Mouse (Mus musculus) liver, adult 2 months (tissue): Measurements from ENCODE around the gene Golt1a. TPM values are rescaled to one million over a fixed set of nuclear protein-coding genes. Genes with fewer than 3 reads are reported as not detected.

Experiments
- DNase-seq: peaks from one replicate; pipeline ENCODE4 v3.0.0-alpha.2; 2011; ENCODE audit warnings: low read depth, low spot score; ENCODE audit errors: extremely low read depth
- H3K27ac ChIP-seq: fragments of 200-500 bp; replicated peaks from 2 replicates; pipeline ENCODE4 v1.5.1; 2012; ENCODE audit warnings: low read depth, mild to moderate bottlenecking, control low read depth, inconsistent platforms, low read length; ENCODE audit not compliant: insufficient read depth
- H3K27me3 ChIP-seq: fragments of 200-500 bp; 2 replicates; pipeline ENCODE4 v1.6.1; 2012; ENCODE audit warnings: mild to moderate bottlenecking, moderate library complexity, low read length, inconsistent platforms; ENCODE audit not compliant: control insufficient read depth, insufficient read depth
- H3K36me3 ChIP-seq: fragments of 200-500 bp; 2 replicates; pipeline ENCODE4 v1.6.1; 2012; ENCODE audit warnings: low read length, inconsistent platforms; ENCODE audit not compliant: control insufficient read depth, insufficient read depth
- H3K4me1 ChIP-seq: fragments of 200-500 bp; 2 replicates; pipeline ENCODE4 v1.6.1; 2011; ENCODE audit warnings: low read length; ENCODE audit not compliant: control insufficient read depth, insufficient read depth
- H3K4me3 ChIP-seq: fragments of 200-500 bp; 2 replicates; pipeline ENCODE4 v1.5.1; 2011; ENCODE audit warnings: low read depth, mild to moderate bottlenecking, control low read depth, low read length, moderate library complexity; ENCODE audit not compliant: insufficient read depth
- H3K79me2 ChIP-seq: fragments of 200-500 bp; 2 replicates; pipeline ENCODE4 v1.6.1; 2012; ENCODE audit warnings: inconsistent platforms, mild to moderate bottlenecking, low read length, moderate library complexity; ENCODE audit not compliant: control insufficient read depth, insufficient read depth
- H3K9ac ChIP-seq: fragments of 200-500 bp; 2 replicates; pipeline ENCODE4 v1.6.1; 2012; ENCODE audit warnings: low read depth, mild to moderate bottlenecking, control low read depth, inconsistent platforms, low read length
- CTCF ChIP-seq: fragments of 200-500 bp; IDR thresholded peaks from 2 replicates; pipeline ENCODE4 v1.5.1; 2011; ENCODE audit warnings: low read depth, low read length, control low read depth
- POLR2A ChIP-seq: fragments of 200-500 bp; IDR thresholded peaks from 2 replicates; pipeline ENCODE4 v1.6.1; 2011; ENCODE audit warnings: low read length, control low read depth; ENCODE audit not compliant: insufficient read depth; ENCODE audit errors: extremely low read depth
- WGBS: fragments of 180-500 bp; shearing (Covaris S2); methylation state at CpG from one replicate; pipeline ENCODE4 v1.1.7; 2018; 5-methylcytosine and 5-hydroxymethylcytosine counted together
- polyA plus RNA-seq: library from polyadenylated mRNA; depleted of rRNA; stranded (reverse); fragments of >200 nt; gene quantifications from 2 replicates; pipeline ENCODE4 v1.2.3, GENCODE M21; 2012
- total RNA-seq: library from RNA; depleted of rRNA; stranded (reverse); fragments of >200 nt; gene quantifications from 2 replicates; pipeline ENCODE4 v1.2.3, GENCODE M21; 2014

Golt1a gene
- total and polyA plus RNA-seq, 2 experiments: 11.4 to 16.1 TPM

DNA sequence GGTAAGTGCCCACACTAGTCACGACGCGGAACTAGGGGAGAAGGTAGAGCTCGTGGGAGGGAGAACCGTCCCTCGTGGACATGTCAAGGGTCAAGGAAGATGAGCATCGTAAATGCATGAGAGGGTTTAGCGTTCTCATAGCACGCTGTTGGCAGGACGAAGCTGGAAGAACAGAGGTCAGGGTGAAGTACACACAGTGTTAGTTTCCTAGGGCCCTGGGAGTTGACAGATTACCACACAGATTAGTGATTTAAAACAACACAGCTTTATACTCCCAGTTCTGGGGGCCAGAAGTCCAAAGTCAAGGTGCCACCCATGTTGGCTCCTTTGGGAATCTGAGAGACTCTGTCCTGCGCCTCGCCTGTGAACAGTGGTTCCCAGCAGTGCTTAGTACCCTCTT is 21.7 kb upstream of the Golt1a start:
- TF ChIP-seq POLR2A (no peak), CTCF (no peak)
- Histone ChIP-seq H3K36me3 (peaks cover 14% of the 10 kb centered on the region), H3K27me3 (no peaks in the 10 kb centered on the region), H3K9ac (peak overlapping the region; percentile 0; the same call in 1 of the 2 replicates), H3K27ac (peak overlapping the region; percentile 77), H3K4me1 (peaks cover 35% of the 10 kb centered on the region), H3K4me3 (no peak overlapping the region), H3K79me2 (no peaks in the 10 kb centered on the region; the same call in 1 of the 2 replicates)
- DNase-seq: peak; percentile 99
- 20% methylated on average over 12 of the region's 12 CpGs for WGBS

DNA sequence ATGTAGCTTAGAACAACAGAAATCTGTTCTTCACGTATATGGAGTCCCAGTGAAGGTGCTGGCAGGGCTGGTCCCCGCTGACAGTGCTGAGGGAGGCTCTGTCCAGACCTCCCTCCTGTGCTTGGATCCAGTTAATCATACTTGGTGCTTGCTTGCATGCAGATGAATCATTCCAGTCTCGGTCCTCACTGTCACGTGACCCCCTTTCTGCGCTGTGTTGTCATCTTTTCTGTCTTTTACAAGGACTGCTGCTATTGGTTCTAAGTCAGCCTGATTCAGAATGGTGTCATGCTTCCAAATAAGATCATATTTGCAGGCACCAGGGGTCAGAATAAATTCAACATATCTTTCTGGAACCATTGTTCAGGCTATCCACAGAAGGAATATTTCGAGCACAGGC is 17.7 kb upstream of the Golt1a start:
- WGBS: 93% methylated on average over 6 of the region's 6 CpGs
- no peaks in the 10 kb centered on the region for H3K27me3 ChIP-seq
- no peaks in the 10 kb centered on the region; the same call in 1 of the 2 replicates for H3K79me2 ChIP-seq
- H3K9ac ChIP-seq: no peak overlapping the region
- TF ChIP-seq CTCF (no peak), POLR2A (no peak)
- DNase-seq: no peak
- no peak overlapping the region for H3K4me3 ChIP-seq
- H3K36me3 ChIP-seq: peaks cover 33% of the 10 kb centered on the region
- H3K27ac ChIP-seq: no peak overlapping the region
- H3K4me1 ChIP-seq: peaks cover 24% of the 10 kb centered on the region

DNA sequence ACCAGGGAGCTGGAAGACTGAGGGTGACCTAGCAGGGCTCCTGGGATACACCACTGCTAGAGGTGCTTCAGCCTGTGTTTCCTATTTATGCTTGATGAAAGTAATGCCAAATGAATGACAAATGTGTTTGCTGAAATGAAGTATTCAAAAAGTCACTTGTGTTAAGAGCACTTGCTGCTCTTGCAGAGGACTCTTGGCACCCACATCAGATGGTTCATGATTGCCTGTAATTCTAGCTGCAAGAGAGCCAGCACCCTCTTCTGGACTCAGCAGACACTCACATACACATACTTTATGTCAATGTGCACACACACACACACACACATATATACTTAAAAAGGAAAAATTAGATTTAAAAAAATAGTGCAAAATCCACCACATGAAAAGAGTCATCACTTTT is 17.0 kb upstream of the Golt1a start:
- H3K4me1 ChIP-seq: peaks cover 17% of the 10 kb centered on the region
- no peak overlapping the region for H3K27ac ChIP-seq
- H3K9ac ChIP-seq: no peak overlapping the region
- peaks cover 38% of the 10 kb centered on the region for H3K36me3 ChIP-seq
- TF ChIP-seq CTCF: no peak
- TF ChIP-seq POLR2A: no peak
- no peaks in the 10 kb centered on the region for H3K27me3 ChIP-seq
- DNase-seq: no peak
- no peak overlapping the region for H3K4me3 ChIP-seq
- no peaks in the 10 kb centered on the region; the same call in 1 of the 2 replicates for H3K79me2 ChIP-seq

DNA sequence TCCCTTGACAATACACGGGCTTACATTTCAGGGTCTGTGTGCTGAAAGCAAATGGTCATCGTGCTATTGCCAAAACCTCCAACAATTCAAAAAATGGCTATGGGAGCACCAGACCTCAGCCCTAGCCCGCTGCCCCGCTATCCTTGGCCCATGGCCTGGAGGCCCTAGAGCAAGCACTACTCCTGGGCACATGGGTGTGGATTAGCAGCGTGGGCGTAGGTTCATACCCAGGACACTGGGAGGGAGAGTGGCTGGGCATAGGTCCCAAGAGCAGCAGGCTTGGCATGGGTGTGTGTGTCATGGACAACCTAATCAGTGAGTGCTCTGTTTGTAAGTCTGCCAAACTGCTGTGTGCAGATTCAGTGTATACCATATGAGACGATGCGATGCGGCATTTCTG is 13.2 kb upstream of the Golt1a start:
- Histone ChIP-seq H3K27ac (0 out of 2 replicates have a peak overlapping the region, but pooled peaks have one; percentile 3), H3K4me3 (no peak overlapping the region), H3K36me3 (peaks cover 36% of the 10 kb centered on the region), H3K79me2 (no peaks in the 10 kb centered on the region), H3K9ac (no peak overlapping the region), H3K27me3 (no peaks in the 10 kb centered on the region), H3K4me1 (0 out of 2 replicates have a peak, but pooled peaks cover 4% of the 10 kb centered on the region)
- WGBS: 22% methylated on average over 9 of the region's 9 CpGs
- peak; percentile 83 for DNase-seq
- TF ChIP-seq CTCF (no peak), POLR2A (no peak)

DNA sequence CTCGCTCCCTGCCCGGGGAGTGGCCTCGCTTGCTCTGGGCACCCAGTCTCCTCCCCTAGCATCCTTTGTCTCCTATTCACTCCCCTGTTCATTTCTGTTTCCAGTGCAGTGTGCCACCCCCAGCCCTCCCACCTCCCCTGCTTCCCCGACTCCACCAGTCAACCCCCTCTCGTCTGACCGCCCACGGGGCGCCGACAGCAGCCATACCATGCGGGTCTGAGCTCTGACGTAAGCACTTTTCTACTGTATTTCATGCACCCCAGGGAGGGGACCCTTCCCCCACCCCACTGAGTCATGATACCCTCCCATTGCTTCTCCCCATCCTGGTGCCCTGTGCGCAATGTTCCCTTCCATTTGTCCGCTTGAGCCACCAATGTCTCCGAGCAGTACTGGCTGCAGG is 10.8 kb upstream of the Golt1a start:
- TF ChIP-seq POLR2A: no peak
- TF ChIP-seq CTCF: no peak
- no peak for DNase-seq
- no peak overlapping the region for H3K9ac ChIP-seq
- no peak overlapping the region for H3K27ac ChIP-seq
- no peaks in the 10 kb centered on the region for H3K79me2 ChIP-seq
- no peak overlapping the region for H3K4me3 ChIP-seq
- 84% methylated on average over 14 of the region's 14 CpGs for WGBS
- H3K27me3 ChIP-seq: no peaks in the 10 kb centered on the region
- H3K36me3 ChIP-seq: peaks cover 25% of the 10 kb centered on the region
- H3K4me1 ChIP-seq: peaks cover 8% of the 10 kb centered on the region

DNA sequence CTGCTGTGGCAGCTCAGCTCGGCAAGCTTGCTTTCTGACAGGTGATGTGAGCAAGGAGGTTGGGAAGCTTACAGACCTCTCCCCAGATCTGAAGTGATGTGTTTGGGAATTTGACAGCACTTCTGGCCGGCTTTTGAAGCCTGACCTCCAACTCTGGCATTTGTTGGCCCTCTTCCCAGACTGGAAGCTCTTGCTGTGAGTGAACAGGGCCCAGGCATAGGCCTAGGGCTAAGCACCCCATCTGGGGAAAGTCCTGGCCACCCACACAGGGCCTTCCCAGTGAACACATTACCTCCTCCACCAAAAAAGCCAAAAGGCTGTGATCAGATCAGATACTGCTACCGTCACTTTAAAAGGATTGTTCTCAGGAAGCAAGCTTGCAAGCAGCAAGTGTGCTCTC is 7.1 kb upstream of the Golt1a start:
- Histone ChIP-seq H3K9ac (0 out of 2 replicates have a peak overlapping the region, but pooled peaks have one; percentile 5), H3K4me3 (no peak overlapping the region), H3K27me3 (no peaks in the 10 kb centered on the region), H3K36me3 (peaks cover 8% of the 10 kb centered on the region), H3K4me1 (peaks cover 6% of the 10 kb centered on the region), H3K27ac (peak overlapping the region; percentile 17; the same call in 1 of the 2 replicates), H3K79me2 (no peaks in the 10 kb centered on the region)
- peak; percentile 91 for DNase-seq
- 10% methylated on average over 3 of the region's 3 CpGs for WGBS
- no peak for TF ChIP-seq POLR2A
- no peak for TF ChIP-seq CTCF
